Mouse (Mus musculus): Measurements from ENCODE around the gene Ak8.

Ak8 gene

DNA sequence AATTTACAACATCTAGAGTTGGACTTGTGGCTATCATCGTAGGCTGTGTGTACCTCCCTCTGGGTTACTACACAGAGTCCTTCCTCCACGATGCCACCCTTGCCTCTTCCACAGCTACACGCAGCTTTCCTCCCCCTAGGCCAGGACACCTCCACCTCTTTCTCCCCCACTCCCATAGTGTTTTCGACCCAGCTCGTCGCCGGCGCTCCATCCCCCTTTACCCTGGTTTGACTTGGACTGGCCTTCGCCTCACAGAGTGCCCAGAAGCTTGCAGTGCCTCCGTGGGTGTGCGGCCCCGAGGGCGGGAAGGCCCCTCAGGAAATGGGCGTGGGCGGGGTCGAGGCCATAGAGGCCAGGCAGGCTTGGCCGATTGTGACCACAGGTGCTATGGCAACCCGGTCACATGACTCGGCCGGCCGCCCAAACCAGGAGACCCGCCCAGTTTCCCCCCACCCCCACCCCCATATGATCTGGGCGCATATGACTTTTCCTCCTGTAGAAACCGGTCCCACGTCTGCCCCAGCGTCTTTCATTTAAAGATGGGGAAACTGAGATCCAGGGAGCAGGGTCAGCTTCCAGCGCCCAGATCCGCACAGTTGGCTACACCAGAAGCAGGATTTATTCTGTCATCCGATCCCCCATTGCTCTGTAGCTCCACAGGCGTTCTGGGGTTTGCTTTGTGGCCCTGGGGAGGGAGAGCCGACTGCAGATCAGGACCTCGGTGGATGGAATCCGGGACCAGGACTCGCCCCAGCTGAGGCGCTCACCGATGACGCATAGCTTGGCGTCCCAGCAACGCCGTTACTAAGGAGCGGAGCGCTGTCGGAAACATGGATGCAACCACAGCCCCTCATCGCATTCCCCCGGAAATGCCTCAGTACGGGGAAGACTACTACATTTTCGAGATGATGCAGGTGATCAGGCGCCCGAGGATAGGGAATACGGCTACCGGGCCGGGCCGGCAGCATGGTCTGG, at the start of gene Ak8, which contains the start of gene Spaca9:
Gene Ak8 (plus strand): TSS at position 804 of the 975 bp plus-strand sequence.
Gene Spaca9 (minus strand): TSS at position 367 of the 975 bp plus-strand sequence.
- DNase-seq = peak; percentile 47

DNA sequence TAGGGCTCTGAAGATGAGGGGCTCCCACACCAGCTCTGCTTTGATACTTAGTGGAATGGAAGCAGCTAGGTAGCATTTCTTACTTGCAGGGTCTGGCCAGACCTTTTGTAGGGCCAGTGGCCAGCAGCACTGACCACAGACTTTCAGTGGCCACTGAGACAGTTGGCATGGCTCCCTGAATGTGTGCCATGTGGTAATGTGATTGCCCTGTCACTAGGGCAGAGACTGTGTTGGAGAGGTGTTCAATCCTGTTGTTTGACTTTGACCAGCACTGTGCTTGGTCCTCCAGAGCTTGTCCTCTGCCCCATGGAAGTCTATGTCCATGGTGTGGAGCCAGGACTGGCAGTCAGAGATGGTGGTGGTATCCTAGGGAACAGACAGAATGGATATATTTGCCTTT, 49.4 kb upstream of the Ak8 start:
- DNase-seq = no peak

DNA sequence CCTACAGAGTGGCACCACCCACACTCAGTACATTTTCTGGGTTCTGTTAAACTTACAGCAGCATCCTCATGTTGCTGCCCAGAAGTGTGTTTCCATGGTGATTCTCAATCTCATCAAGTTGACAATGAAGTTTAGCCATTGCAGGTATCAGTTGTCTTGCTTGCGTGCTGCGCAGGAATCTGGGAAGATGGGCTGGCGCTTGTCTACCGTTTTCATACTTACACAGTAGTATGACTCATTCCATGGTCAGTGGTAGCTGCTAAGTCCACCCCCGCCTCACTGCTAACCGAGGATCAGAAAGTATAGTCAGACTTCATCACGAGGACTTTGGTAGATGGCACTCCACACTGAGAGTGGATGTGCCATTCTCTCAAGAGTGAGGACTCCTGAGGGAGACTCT, 46.6 kb upstream of the Ak8 start:
- no peak for DNase-seq

GRCm38 (mm10) chr2:28654295-28654694, 45.7 kb upstream of the Ak8 start:
- DNase-seq = peak; percentile 67

GRCm38 (mm10) chr2:28656216-28656615, 43.7 kb upstream of the Ak8 start:
- no peak for DNase-seq

DNA sequence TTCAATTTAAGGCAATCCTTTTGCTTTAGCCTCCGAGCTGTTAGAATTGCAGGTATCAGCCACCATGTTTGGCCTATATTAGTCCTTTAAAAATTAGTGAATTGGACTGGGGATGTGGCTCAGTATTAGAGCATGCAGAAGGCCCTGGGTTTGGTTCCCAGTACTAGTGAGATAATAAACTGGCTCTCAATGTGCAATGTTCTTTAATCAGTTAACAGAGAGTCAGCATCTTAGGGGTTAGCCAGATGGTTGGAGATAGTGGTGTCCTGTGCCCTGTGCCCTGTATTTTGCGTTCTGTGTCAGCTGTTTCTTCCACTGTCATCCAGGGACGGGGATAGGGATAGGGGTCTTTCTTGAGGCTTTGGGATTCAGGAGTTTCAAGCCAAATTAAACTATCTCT, 37.1 kb upstream of the Ak8 start:
- no peak for DNase-seq

GRCm38 (mm10) chr2:28665818-28666217, 34.1 kb upstream of the Ak8 start:
- DNase-seq = no peak

GRCm38 (mm10) chr2:28671438-28671837, 28.5 kb upstream of the Ak8 start:
- DNase-seq = no peak

DNA sequence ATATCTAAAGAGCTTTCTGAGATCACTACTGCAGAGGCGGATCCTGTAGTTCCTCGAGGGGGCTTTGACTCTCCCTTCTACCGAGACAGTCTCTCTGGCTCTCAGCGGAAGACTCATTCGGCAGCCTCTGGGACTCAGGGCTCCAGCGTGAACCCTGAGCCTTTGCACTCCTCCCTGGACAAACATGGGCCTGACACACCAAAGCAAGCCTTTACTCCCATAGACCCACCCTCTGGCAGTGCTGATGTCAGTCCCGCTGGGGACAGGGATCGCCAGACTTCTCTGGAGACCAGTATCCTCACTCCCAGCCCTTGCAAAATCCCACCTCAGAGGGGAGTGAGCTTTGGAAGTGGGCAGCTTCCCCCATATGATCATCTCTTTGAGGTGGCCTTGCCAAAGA, 24.0 kb upstream of the Ak8 start:
- no peak for DNase-seq

- peak; percentile 30 for DNase-seq
Measured at GRCm38 (mm10) chr2:28680710-28681109, 19.3 kb upstream of the Ak8 start.

GRCm38 (mm10) chr2:28681718-28682117, 18.2 kb upstream of the Ak8 start:
- no peak for DNase-seq

- no peak for DNase-seq
Measured at GRCm38 (mm10) chr2:28685895-28686294, 14.1 kb upstream of the Ak8 start.

- peak; percentile 69 for DNase-seq
Measured at GRCm38 (mm10) chr2:28688431-28688830, 11.5 kb upstream of the Ak8 start.

- no peak for DNase-seq
Measured at GRCm38 (mm10) chr2:28692692-28693091, 7.3 kb upstream of the Ak8 start.

GRCm38 (mm10) chr2:28698566-28698965, 1.4 kb upstream of the Ak8 start:
- peak; percentile 20 for DNase-seq

DNA sequence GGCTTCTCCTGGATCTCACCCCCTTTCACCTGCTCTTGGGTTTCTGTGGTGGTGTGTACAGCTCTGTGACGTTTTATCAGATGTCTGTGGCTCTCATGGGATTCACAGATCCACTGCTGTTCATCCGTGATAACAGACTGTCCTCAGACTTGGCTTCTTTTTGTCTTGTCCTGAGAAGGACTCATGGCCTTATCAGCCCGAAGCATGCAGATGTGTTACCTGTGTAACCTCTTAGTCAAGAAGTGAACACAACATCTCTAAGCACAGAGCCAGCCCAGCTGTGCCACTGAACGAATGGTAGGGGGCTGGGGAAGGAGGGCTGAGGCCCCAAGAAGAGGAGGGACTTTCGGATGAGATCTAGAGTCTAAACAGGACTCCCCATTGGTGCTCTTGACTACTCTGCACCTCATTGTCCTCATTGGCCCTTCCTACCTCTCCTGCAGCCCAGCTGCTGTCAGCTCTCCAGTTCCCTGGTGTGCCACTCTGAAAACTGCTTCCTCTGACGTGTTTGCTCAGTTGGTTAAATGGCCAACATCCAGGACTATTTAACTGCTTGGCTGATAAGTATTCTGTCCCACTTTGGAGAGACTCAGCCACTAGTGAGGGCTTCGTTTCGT, 1.8 kb downstream of the Ak8 start:
- no peak for DNase-seq

DNA sequence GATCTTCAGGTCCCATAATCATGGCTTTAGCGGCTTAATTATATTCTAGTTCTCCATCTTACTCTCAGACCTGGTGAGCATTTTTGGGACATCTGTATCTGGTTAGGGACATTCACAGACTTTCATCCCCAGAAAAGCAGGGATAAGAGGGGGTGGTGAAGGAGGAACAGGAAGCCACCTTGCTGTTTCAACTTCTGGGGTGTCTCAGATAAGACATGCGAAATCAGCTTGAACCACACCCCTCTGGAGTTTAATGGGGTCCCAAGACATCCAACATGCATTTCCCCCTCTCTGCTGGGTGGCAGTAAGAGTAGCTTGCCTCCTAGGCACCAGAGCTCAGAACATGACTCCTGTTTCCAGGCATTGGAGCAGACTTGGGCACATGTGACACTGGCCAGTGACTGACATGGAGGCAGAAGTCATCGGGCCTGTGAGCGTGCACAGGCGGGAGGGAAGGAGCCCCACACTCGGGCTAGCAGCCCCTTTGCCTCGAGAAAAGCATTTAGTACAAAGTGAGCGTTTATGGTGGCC, 6.2 kb downstream of the Ak8 start:
- DNase-seq = no peak

DNA sequence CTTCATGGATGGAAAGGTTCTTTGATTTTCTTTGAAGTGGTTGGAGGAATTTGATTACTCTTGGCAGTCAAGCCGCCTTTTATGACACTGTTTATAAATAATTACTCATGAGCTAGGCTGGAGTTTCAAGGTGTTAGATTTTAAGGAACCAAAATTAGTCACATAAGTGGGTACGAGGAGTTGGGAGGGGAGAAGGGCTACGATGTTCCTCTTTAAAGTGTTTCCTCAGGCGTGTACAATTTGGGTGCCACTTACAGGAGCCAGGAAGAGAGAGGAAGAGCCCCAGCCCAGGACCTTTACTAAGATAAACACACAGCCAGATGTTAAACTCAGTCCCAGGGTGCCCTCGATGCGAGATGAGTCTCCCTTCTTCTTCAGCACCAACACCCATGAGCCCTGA, 6.8 kb downstream of the Ak8 start:
- DNase-seq = no peak

- no peak for DNase-seq
Measured at GRCm38 (mm10) chr2:28713036-28713435, 13.1 kb downstream of the Ak8 start.

- DNase-seq = no peak
Measured at GRCm38 (mm10) chr2:28722419-28722818, 22.5 kb downstream of the Ak8 start.

GRCm38 (mm10) chr2:28723912-28724311, 23.9 kb downstream of the Ak8 start:
- DNase-seq = no peak

GRCm38 (mm10) chr2:28727786-28728404, 27.9 kb downstream of the Ak8 start:
- peak; percentile 55 for DNase-seq

GRCm38 (mm10) chr2:28730676-28731075, 30.7 kb downstream of the Ak8 start:
- DNase-seq = no peak

Measured in thymus, postnatal 4 days (tissue).